Mouse (Mus musculus): ENCODE measurements around the gene Trpm8. TPM values are rescaled to one million over a fixed set of nuclear protein-coding genes. Genes with fewer than 3 reads are reported as not detected.

Trpm8 gene
- total RNA-seq, 1 experiment from 2014 or later = not detected

DNA sequence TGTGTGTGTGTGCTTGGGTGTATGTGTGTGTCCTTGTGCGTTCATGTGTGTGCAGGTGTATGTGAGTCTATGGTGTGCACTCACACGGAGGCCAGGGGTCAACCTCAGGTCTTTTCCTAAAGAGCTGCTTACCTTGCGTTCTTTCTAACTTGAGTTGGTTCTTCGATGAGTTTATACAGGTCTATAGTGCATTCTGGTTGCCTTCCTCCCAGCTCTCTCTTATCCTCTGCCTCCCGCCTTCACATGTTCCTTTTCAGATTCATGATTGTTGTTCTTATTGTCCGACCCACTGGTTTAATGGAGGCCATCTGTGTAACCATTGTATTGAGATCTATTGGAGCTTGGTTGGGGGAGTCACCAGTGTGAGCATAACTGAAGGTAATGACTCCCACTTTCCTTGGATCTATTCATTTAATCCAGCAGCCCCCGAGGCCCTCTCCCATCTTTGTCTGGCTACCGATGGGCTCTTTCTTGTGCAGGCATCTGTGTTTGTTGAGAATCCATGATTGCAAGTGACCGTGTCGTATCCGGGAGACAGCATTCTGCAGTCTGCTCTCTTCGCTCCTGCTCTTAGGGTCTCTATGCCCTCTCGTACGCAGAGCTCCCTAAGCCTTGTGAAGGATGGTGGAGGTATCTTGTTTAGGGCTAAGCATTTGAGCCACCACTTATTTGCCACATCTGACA is 24.7 kb downstream of the Trpm8 start:
- DNase-seq = no peak

DNA sequence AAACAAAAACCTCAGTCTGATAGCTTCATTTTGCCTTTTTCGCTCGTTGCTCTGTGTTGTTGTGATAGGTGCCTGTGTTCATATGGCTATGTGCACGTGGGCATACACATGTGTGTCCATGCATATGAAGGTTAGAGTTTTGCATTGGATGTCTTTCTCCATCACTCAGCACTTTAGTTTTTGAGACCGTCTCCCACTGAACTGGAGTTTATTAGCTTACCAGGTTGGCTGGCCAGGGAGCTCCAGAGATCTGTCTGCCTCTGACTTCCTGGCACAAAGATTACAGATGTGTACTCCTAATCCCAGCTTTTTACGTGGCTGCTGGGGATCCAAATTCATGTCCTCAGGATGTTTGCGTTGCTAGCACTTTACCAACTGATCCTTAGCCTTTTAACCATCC is 26.3 kb downstream of the Trpm8 start:
- DNase-seq = no peak

DNA sequence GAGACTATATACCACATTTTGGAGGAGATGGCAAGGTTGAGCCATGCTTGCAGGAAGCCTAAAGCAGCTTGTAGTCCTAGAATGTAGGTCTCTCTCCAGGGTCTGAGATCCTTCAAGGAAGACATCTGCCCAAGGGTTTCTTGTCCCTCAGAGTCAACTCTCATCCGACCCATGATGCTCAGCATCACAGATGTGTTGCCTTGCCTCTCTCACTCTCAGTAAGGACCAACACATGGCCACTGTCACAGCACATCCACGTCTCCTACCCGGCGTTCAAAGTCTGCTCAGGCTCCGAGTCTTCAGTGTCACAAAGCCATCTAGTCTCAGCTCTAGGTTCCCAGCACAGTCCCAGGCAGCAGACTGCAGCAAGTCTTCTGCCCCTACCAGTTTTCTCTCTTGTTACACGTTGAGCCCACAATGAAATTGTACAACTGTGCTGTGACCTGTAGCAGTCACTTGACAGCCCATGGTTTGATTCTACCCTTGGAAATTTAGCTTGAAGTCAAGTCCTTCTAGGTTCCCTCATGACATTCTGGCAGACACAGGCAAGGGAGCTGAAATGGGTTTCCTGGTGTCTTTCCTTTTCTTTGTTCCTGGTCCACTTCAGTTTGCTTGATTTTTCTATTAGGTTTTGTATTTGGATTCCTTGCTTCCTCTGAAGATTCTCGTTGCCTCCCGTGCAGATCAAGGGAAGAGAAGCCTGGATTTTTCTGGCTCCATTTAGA is 27.0 kb downstream of the Trpm8 start:
- no peak for DNase-seq

DNA sequence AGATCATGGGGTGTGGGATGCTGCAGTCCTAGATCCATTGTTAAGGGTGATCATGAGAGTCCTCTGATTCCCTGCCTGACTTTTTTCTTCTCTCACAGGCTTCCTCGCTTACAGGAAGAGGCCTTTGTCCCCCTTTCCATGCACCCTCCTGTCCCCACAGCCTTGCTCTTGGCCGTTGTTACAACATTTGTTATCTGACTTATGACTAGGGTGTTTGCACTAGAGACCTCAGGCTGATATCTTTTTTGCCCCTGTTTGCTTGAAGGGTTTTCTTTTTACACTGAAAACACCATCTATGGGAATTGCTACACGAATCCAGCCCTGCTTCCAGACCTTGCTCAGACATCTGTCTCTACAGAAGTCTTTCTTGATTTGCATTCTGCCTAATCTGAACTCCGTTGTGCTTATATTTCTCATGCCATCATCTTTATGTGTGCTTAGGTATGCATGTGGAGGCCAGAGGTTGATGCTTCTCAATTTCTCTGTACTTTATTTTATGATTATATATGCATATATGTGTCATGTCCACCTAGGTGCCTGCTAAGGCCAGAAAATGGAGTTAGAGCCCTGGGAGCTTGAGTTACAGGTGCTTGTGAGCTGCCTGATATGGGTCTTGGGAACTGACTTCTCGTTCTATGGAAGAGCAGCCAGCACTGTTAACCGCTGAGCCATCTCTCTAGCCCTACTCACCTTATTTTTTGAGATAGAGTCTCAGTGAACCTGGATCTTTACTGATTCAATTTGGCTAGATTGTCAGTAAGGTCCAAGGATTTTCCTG is 27.7 kb downstream of the Trpm8 start:
- DNase-seq = no peak

DNA sequence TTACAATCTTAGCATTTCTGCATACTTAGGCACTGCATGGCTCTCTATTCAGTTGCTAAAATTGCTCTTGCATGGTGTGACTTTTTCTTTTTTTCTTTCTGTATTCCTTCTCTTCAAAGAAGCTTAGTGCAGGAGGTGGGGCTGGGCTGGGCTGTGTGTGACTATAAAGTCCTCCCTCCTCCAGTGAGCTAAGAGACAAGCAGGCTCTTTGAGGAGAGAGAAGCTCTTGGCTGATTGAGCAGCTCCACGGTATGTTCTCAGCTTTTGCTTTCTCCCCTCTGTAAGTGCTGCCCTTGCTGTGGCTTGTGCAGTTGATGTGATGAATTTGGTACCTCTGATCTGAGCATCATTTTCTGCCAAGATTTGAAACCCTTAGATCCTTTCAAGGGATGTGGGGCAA is 29.1 kb downstream of the Trpm8 start:
- DNase-seq = no peak

DNA sequence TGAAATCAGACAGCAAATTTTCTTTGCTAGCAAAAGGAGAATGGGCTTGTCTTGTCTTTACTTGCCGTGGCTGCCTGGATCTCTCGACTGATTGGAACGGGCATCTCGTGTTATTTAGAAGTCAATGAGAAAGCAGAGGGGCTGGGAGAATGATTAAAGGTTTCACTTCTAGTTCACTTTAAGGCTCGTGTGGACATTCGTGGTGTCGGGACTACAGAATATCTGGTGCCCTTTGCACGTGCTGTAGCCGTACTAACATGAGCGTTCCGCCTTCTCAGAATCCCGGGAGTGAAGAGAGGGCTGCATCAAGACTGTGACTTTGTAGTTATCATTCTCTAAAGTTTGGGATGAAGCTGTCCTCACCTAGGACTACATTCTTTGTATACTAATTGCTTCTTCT is 29.7 kb downstream of the Trpm8 start:
- no peak for DNase-seq

DNA sequence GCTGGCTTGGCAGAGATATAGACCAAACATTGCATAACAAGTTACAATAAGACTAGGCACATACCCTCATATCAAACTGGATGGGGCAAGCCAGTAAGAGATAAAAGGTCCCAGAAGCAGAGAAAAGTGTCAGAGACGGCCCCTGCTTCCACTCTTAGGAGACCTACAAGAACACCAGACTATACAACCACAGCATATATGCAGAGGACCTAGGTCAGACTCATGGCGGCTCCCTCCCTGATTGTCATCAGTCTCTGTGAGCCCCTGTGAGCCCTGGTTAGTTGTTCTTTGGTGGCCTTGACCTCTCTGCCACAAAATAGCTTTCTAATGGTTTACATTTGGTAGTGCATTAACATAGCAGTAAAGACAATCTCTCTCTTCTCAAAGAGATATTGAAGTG is 31.6 kb downstream of the Trpm8 start:
- no peak for DNase-seq

DNA sequence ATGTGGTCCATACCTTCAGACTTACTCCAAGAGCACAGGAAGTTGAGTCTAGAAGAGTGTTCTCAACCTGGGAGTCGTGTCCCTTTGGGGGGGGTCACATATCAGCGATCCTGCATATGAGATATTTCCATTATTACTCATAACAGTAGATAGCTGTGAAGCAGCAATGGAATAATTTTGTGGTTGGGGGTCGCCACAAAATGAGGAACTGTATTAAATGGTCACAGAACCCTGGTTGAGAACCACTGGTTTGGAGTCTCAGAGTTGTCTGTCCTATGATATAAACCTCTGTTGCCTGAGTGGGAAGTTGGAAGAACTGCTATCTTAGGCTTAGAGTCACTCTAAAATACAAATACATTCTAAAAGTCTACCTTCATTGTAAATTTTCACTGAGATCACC is 32.4 kb downstream of the Trpm8 start:
- DNase-seq = no peak

DNA sequence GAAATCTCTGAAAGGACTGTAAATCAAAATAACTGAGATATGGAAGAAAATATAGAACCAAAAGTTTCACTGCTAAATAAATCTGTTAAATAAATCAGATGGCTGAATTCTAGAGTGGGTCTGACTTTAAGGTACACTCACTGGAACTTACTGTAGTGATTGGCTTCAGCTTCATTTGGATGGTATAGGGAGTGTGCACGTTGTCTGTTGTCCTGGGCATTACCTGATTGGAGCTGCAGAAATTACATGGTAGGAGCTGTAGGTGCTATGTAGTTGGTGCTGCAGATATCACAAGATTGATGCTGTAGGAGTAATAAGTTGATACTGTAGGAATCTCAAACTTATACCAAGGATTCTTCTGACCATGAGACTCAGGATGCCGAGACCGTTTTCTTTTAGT is 32.9 kb downstream of the Trpm8 start:
- DNase-seq = no peak

DNA sequence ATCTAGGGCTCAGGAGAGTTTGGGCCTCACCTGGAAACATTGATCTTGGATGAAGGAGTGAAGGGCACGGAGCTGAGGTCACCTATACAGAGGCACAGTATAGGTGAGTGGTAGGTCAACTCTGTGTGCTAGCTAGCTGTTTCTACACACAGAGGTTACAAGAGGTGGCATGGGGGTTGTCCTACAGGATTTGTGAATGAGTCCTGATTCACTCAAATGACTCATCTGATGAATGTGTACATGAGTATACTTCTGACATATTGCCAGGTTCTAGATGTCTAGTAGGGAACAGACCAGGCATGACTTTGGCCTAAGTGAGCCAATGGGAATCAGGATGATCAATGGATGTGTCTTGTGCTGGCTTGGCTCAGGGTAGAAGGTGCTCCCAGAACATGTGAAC is 39.8 kb downstream of the Trpm8 start:
- DNase-seq = no peak

DNA sequence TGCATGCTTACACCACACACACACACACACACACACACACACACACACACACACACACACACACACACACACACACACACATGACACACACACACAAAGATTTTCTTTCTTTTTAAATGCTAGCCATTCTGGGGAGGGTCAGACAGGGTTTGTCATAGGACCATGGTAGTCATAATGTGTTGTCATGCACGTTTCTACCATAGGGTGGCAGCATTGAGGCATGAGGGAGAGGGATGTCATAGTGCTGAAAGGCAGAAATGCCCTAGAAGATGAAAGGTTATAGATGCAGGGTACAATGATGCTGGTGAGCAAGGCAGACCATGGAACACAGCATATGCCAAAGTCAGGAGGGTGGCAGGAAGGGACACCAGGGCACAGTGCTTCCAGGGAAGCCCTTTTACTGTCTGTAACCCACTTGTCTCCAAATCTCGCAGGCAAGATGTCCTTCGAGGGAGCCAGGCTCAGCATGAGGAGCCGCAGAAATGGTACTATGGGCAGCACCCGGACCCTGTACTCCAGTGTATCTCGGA is 41.1 kb downstream of the Trpm8 start:
- DNase-seq = peak; percentile 56

DNA sequence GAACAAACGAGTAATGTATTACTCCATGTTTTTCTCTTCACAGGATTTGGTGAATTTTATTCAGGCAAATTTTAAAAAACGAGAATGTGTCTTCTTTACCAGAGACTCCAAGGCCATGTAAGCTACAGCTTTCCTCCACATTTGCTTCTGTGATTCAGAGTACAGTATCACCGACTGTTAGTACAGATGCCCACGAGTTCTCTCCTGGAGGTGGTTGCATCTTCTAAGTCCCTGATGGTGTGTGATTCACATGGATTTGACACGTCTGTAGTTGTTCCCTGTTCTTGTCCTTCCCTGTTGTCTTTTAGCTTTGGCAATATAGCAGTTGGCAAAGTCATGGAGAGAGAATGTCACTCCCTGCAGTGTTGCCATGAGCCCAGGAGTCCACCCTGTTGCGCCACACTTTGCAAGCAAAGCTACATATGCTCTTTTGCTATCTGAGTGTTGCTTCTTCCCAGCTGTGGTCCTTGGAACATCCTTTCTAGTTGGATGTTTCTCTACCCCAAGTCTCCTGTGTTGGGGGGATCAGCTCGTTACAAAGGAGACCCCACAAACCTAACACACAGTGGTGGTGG is 43.4 kb downstream of the Trpm8 start:
- DNase-seq = peak; percentile 35

DNA sequence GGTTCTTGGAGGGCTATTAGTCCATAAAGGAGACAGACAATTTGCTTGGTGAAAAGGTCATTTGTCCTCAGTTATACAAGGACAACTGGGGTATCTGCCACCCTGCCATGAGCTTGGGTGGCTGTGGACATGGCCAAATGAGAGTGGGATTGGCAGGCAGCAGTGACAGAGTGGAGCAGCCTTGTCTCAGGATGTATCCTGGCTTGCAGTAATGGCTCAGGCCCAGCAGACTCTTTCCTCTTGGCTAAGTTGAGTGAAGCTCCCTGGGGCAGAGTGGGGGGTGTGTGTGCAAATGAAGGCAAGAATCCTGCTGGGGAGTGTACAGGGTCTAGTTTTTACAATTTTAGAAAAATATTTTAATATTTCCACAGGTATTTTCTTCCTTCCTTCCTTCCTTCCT is 44.7 kb downstream of the Trpm8 start:
- no peak for DNase-seq

DNA sequence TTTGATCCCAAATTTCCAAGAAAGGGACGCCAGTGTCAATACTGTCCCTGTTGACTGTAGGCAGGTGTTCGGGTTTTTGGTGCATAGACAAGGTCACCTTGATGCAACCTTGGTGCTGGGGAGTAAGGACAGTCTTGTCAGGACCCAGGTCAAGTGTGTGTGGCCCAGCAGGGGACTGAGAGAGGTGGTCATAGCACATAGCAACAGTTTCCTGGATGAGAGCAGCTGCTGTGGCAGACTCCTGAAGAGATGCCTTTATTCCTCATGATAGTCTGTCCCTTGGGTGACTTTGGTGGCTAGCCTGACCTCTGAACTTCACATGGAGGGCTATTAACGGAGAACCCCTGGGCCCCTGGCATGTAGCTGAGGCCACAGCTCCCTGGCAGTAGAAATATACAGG is 45.6 kb downstream of the Trpm8 start:
- no peak for DNase-seq

DNA sequence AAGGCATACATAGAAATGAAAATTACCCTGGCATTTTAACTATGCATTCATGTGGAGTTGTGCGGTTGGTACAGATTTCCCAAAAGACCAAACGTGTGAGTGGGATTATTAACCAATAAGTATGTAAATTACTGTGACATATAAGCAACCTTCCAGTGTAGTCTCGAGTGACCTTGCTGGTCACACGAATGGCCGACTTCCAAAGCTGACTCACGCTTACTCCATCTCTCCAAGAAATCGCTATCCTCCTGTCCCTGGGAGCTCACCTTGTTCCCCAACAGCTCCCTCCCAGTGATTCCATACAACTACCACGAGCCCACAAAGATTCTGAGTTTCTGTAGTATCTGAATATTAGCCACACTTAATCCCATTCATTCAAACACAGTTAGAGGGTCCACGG is 62.0 kb downstream of the Trpm8 start:
- peak; percentile 45 for DNase-seq

DNA sequence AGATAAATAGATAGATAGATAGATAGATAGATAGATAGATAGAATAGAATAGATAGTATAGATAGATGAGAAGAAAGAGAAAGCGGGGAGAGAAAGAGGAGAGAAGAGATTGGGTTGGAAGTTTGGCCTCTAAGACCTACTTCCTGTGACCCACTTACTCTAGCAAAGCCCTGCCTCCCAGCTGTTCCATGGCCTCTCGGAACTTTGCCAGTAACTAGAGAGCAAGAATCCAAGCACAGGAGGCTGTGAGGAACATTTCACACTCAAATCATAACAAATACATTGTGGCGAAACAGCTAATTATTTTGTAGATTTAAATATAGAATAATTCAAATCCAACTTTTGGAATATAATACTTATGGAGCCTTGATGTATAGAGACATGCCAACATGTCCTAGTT is 65.2 kb downstream of the Trpm8 start:
- DNase-seq = no peak

DNA sequence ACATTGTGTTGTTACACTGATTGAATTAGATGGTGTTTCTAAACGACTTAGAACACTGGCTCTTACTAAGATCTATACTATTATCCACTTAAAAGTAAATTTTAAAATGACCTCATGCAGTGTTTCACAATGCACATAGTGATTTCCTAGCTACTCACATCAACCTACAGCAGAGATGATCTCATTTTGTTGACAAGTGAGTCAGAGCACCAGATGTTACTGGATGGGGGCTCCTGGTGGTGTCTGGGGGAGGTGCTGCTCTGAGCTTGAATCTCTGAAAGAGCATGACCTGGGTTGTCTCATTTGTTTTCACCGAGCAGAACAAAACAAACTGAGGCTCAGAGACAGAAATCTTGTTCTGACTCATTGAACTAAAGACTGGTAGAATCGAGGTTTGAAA is 68.1 kb downstream of the Trpm8 start:
- DNase-seq = no peak

DNA sequence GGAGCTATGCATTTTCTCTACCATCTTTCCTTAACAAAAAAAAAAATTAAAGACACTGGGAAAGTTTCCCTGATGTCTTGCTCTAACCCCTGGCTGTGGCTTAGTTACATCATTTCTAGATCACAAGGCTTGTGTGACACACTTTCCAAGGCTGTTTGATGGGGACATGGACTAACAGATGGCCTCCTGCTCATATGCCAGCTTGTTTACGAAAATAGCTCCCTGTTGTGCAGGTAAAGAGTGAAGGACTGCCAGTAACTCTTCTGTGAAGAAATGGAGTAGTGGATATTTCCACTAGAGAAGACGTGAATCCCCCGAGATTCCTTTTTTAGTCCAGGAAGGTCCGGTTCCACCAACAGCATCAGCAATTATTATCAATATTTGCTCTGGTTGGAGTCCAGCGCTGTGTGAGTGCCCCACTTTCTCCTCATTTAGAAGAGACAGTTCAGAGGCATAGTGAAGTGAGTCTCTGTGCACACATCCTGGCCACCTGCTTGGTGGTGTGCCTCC is 71.1 kb downstream of the Trpm8 start:
- DNase-seq = no peak

DNA sequence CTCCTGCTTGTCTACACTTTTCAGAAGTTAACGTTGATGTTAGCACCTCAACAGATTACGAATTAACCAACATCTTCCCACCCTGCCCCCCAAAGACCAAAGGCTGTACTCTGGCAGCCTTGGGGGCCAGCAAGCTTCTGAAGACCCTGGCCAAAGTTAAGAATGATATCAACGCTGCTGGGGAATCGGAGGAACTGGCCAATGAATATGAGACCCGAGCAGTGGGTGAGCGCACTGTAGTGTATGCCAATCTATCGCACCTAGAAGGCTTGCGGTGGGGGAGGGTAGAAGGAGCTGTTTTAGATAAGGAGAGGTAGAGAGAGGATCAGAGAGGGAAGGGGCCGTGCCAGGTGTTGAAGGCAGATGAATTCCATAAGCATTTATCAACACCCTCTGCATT is 73.3 kb downstream of the Trpm8 start:
- DNase-seq = no peak

DNA sequence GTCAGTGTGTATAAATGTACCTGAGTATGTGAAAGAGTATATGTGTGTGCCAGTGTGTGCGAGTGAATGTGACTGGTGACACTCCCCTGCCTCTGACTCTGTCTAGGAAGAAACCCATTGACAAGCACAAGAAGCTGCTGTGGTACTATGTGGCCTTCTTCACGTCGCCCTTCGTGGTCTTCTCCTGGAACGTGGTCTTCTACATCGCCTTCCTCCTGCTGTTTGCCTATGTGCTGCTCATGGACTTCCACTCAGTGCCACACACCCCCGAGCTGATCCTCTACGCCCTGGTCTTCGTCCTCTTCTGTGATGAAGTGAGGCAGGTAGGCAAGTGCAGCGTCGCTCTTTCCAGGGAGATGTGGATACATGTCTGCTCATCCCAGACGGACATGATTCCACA is 77.6 kb downstream of the Trpm8 start:
- DNase-seq = no peak

DNA sequence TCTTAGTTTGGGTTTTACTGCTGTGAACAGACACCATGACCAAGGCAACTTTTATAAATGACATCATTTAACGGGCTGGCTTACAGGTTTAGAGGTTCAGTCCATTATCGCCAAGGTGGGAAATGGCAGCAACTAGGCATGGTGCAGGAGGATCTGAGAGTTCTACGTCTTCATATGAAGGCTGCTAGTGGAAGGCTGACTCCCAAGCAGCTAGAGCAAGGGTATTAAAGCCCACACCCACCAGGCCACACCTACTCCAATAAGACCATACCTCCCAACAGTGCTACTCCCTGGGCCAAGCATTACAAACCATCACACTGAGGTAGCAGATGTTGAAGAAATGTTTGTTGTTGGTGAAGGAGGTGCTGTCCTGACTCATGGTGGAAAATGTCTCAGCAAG is 78.2 kb downstream of the Trpm8 start:
- no peak for DNase-seq

DNA sequence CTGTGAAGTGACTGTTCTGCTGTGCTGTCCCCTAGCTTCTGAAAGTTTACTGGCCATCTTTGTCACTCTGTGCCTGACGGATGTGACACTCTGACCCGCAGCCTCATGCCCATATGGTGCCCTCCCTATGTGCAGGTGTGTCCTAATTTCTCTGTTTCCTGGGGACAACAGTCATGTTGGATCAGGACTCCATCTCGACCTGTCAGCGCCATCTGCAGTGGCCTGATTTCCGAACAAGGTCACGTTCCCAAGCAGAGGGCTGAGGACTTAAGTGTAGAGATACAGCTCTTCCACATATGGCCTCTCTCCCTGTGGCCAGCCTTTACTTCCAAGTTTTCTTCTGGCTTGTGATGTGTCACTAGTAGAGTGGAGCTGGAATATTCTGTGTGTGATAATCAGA is 79.2 kb downstream of the Trpm8 start:
- DNase-seq = no peak

Measured in adrenal gland, postnatal 25 days (tissue).